Mouse (Mus musculus): ENCODE data around the gene Rpe65.

Rpe65 gene

GRCm38 (mm10) chr3:159598875-159599274 lies at the start of gene Rpe65:
Gene Rpe65, plus strand, starts transcription at chr3:159599175.
- in situ Hi-C loops (cut with MseI, MboI): no loop called here

DNA sequence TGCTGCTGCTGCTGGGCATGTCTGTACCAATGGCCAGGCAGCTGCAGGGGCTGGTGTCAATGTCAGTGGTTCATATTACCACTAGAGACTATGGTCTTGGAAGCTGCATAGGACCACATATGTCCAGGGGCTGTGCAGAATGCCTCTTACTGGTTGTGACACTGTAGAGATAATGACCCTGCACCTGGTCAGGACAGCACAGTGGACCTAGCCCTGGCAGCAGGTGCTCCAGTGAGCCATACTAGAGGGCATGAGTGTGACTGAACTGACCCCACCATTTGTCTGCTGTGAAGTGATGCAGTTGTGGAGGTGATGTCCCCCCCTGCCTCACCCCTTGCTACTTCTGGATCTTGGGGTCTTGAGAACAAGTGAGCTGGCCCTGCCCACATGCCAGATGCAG lies 48.8 kb upstream of the Rpe65 start:
- in situ Hi-C loops (cut with MseI, MboI): no loop called here

GRCm38 (mm10) chr3:159614977-159615376 lies 16.0 kb downstream of the Rpe65 start:
- in situ Hi-C loops (cut with MseI, MboI): no loop called here

DNA sequence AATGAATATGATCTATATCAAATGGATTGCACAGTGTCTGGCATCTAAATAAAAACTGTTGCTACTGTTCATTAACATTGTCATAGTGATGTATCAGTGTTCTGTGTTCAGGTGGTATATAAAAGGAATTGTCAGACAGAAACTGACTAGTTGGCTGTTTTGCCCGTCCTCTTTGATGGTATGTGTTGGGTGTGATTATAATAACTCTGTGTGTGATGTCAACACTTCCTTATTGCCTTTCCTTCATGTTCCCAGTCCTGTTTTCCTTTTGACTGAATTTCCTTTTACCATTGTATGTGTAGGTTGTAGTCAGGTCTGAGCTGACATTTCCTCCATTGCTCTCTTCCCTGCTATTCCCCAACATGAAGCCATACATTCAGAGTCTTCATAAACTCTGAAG lies 22.1 kb downstream of the Rpe65 start:
- in situ Hi-C loops (cut with MseI, MboI): no loop called here

DNA sequence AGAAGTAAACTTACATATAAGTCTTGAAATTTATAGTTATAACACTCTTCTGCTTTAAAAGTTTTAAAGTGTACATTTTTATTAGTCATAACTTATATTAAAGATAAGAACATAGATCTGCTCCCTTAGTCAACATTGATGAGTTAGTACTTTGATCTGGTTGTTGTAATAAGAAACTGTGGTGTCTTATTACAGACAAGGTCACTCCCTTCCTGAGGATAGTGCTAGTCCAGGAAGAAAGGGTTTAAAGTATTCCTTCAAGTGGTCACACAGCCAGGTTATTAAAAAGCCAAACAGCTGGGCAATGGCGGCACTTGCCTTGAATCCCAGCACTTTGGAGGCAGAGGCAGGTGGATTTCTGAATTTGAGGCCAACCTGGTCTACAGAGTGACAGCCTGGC lies 25.0 kb downstream of the Rpe65 start:
- in situ Hi-C loops (cut with MseI, MboI): no loop called here

DNA sequence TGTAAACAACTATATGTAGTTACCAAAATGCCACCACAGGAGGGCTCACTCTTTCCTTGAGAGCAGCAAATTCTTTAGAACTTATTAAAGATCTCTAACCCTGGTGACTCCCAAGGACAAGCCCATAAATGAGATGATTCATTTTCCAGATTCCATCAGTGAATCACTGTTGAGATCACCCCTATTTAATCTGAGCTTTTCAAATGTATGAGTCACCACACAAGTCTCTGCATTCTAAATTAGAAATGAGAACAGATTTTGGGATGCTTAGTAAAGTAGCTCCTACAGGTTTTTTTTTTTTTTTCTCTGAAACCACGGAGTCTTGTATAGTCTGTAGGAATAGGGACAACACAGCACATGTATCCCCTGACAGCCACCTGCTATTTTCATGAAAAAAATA lies 61.8 kb downstream of the Rpe65 start:
- in situ Hi-C loops (cut with MseI, MboI): no loop called here

DNA sequence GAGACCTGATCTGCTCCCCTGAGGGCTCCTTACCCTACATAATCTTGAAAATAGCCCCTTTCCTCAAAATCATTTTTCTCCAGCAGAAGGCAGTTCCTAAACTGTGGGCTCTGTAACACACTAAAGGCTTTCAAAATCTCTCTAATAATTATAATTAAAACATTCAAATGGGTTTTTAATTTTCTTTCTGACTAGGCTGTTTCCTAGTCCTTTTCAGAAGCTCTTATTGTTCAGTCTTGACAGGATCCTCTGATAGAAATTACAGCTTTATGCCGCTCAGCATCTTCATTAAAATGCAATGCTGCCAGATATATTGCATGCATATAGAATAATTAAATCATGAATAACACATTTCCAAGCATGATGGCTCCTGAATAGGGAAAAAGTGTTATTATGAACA lies 64.4 kb downstream of the Rpe65 start:
- in situ Hi-C loops (cut with MseI, MboI): no loop called here
